Mouse (Mus musculus) kidney, embryonic 16.5 days (tissue): ENCODE data around the gene Naaladl2. TPM values are rescaled to one million over a fixed set of nuclear protein-coding genes. Genes with fewer than 3 reads are reported as not detected.

Experiments
- ATAC-seq: fragments of 200-750 bp; cut with Nextera tagmentation; 2 replicates; pipeline ENCODE4 v1.8.0; 2017; ENCODE audit warnings: moderate TSS enrichment; ENCODE audit not compliant: low FRiP score, low TSS enrichment
- H3K27ac ChIP-seq: fragments of 300-500 bp; sonication (generic); 2 replicates; pipeline ENCODE4 v1.5.1; 2014; ENCODE audit warnings: low read length
- H3K27me3 ChIP-seq: fragments of 300-500 bp; sonication (generic); 2 replicates; pipeline ENCODE4 v1.6.1; 2014; ENCODE audit warnings: low read length, control low read depth, mixed read lengths; ENCODE audit not compliant: insufficient read depth
- H3K36me3 ChIP-seq: fragments of 300-500 bp; sonication (generic); 2 replicates; pipeline ENCODE4 v1.6.1; 2014; ENCODE audit warnings: low read length, control low read depth, mixed read lengths; ENCODE audit not compliant: insufficient read depth
- H3K4me1 ChIP-seq: fragments of 300-500 bp; sonication (generic); 2 replicates; pipeline ENCODE4 v1.6.1; 2014; ENCODE audit warnings: low read length, control low read depth, mixed read lengths; ENCODE audit not compliant: insufficient read depth
- H3K4me2 ChIP-seq: fragments of 300-500 bp; sonication (generic); replicated peaks from 2 replicates; pipeline ENCODE4 v1.6.1; 2014; ENCODE audit warnings: low read depth, low read length
- H3K4me3 ChIP-seq: fragments of 300-500 bp; sonication (generic); 2 replicates; pipeline ENCODE4 v1.5.1; 2014; ENCODE audit warnings: mild to moderate bottlenecking, low read length
- H3K9ac ChIP-seq: fragments of 300-500 bp; sonication (generic); replicated peaks from 2 replicates; pipeline ENCODE4 v1.6.1; 2014; ENCODE audit warnings: low read length
- H3K9me3 ChIP-seq: fragments of 300-500 bp; sonication (generic); 2 replicates; pipeline ENCODE4 v1.6.1; 2016; ENCODE audit warnings: low read length, control low read depth
- WGBS: fragments of 180-500 bp; shearing (Covaris S2); extraction: QIAGEN DNeasy Blood & Tissue Kit; methylation state at CpG from one replicate; pipeline ENCODE4 v1.1.7; 2014; 5-methylcytosine and 5-hydroxymethylcytosine counted together
- polyA plus RNA-seq: library from polyadenylated mRNA; unstranded; fragments of >200 nt; fragmentation: Nextera tagmentation; extraction: Ambion mirVana; gene quantifications from 2 replicates; pipeline ENCODE4 v1.2.1, GENCODE M21; 2015

The Naaladl2 gene
- polyA plus RNA-seq, 1 experiment from 2014 or later, result 3.3 TPM

GRCm38 (mm10) chr3:24079761-24080160 lies 1064.3 kb downstream of the Naaladl2 start:
- Histone ChIP-seq H3K9me3 (no peaks in the 10 kb centered on the region), H3K27ac (no peak overlapping the region), H3K36me3 (no peaks in the 10 kb centered on the region), H3K4me1 (no peaks in the 10 kb centered on the region), H3K4me3 (no peak overlapping the region), H3K27me3 (no peaks in the 10 kb centered on the region), H3K4me2 (no peak overlapping the region), H3K9ac (no peak overlapping the region)
- no peak for ATAC-seq
- WGBS, result 61% methylated on average over 4 of the region's 4 CpGs

- H3K9ac ChIP-seq, result no peak overlapping the region
- ATAC-seq, result no peak
- H3K9me3 ChIP-seq, result no peaks in the 10 kb centered on the region
- 68% methylated on average over 3 of the region's 3 CpGs for WGBS
- H3K4me1 ChIP-seq, result peaks cover 3% of the 10 kb centered on the region; the same call in 1 of the 2 replicates
- no peak overlapping the region for H3K27ac ChIP-seq
- H3K27me3 ChIP-seq, result no peaks in the 10 kb centered on the region
- H3K4me3 ChIP-seq, result no peak overlapping the region
- no peak overlapping the region for H3K4me2 ChIP-seq
- no peaks in the 10 kb centered on the region for H3K36me3 ChIP-seq
These were observed 1072.8 kb downstream of the Naaladl2 start for GRCm38 (mm10) chr3:24071169-24071797.

- Histone ChIP-seq H3K4me2 (no peak overlapping the region), H3K9me3 (no peaks in the 10 kb centered on the region), H3K9ac (no peak overlapping the region), H3K36me3 (no peaks in the 10 kb centered on the region), H3K27me3 (no peaks in the 10 kb centered on the region), H3K27ac (0 out of 2 replicates have a peak overlapping the region, but pooled peaks have one; percentile 9), H3K4me3 (no peak overlapping the region), H3K4me1 (peaks cover 3% of the 10 kb centered on the region; the same call in 1 of the 2 replicates)
- peak; percentile 74 for ATAC-seq
- 24% methylated on average over 4 of the region's 4 CpGs for WGBS
These were observed 1073.5 kb downstream of the Naaladl2 start for GRCm38 (mm10) chr3:24070424-24071168.

- H3K4me3 ChIP-seq, result no peak overlapping the region
- no peaks in the 10 kb centered on the region for H3K36me3 ChIP-seq
- ATAC-seq, result no peak
- no peaks in the 10 kb centered on the region for H3K4me1 ChIP-seq
- no peak overlapping the region for H3K4me2 ChIP-seq
- no peaks in the 10 kb centered on the region for H3K27me3 ChIP-seq
- H3K27ac ChIP-seq, result no peak overlapping the region
- no peak overlapping the region for H3K9ac ChIP-seq
- H3K9me3 ChIP-seq, result no peaks in the 10 kb centered on the region
These were observed 1095.8 kb downstream of the Naaladl2 start for GRCm38 (mm10) chr3:24048217-24048616.

GRCm38 (mm10) chr3:24001741-24002140 lies 1142.3 kb downstream of the Naaladl2 start:
- Histone ChIP-seq H3K4me1 (no peaks in the 10 kb centered on the region), H3K4me3 (no peak overlapping the region), H3K36me3 (no peaks in the 10 kb centered on the region), H3K27ac (no peak overlapping the region), H3K9me3 (no peaks in the 10 kb centered on the region), H3K9ac (no peak overlapping the region), H3K4me2 (no peak overlapping the region), H3K27me3 (no peaks in the 10 kb centered on the region)
- 95% methylated on average over 1 of the region's 1 CpGs for WGBS
- no peak for ATAC-seq

- Histone ChIP-seq H3K27ac (no peak overlapping the region), H3K36me3 (no peaks in the 10 kb centered on the region), H3K4me3 (no peak overlapping the region), H3K9ac (no peak overlapping the region), H3K4me2 (no peak overlapping the region), H3K9me3 (no peaks in the 10 kb centered on the region), H3K4me1 (no peaks in the 10 kb centered on the region), H3K27me3 (no peaks in the 10 kb centered on the region)
- ATAC-seq, result no peak
- WGBS, result 63% methylated on average over 1 of the region's 1 CpGs
These were observed 1170.3 kb downstream of the Naaladl2 start for GRCm38 (mm10) chr3:23973727-23974126.

- H3K9me3 ChIP-seq, result no peaks in the 10 kb centered on the region
- H3K27ac ChIP-seq, result no peak overlapping the region
- H3K9ac ChIP-seq, result no peak overlapping the region
- H3K4me1 ChIP-seq, result no peaks in the 10 kb centered on the region
- WGBS, result 63% methylated on average over 4 of the region's 4 CpGs
- H3K4me2 ChIP-seq, result no peak overlapping the region
- no peaks in the 10 kb centered on the region for H3K27me3 ChIP-seq
- no peaks in the 10 kb centered on the region for H3K36me3 ChIP-seq
- H3K4me3 ChIP-seq, result no peak overlapping the region
- ATAC-seq, result no peak
These were observed 1171.1 kb downstream of the Naaladl2 start for GRCm38 (mm10) chr3:23972747-23973667.

GRCm38 (mm10) chr3:23962961-23963621 lies 1181.0 kb downstream of the Naaladl2 start:
- no peaks in the 10 kb centered on the region for H3K36me3 ChIP-seq
- H3K4me1 ChIP-seq, result no peaks in the 10 kb centered on the region
- no peak overlapping the region for H3K4me2 ChIP-seq
- no peak overlapping the region for H3K27ac ChIP-seq
- no peak overlapping the region for H3K4me3 ChIP-seq
- no peaks in the 10 kb centered on the region for H3K27me3 ChIP-seq
- ATAC-seq, result no peak
- H3K9ac ChIP-seq, result no peak overlapping the region
- H3K9me3 ChIP-seq, result no peaks in the 10 kb centered on the region

- no peak overlapping the region for H3K4me2 ChIP-seq
- 76% methylated on average over 2 of the region's 2 CpGs for WGBS
- H3K9me3 ChIP-seq, result no peaks in the 10 kb centered on the region
- H3K27me3 ChIP-seq, result no peaks in the 10 kb centered on the region
- ATAC-seq, result no peak
- H3K4me3 ChIP-seq, result no peak overlapping the region
- no peak overlapping the region for H3K9ac ChIP-seq
- no peaks in the 10 kb centered on the region for H3K36me3 ChIP-seq
- no peaks in the 10 kb centered on the region for H3K4me1 ChIP-seq
- H3K27ac ChIP-seq, result no peak overlapping the region
These were observed 1197.9 kb downstream of the Naaladl2 start for GRCm38 (mm10) chr3:23946182-23946581.
